Mouse (Mus musculus) hindbrain, embryonic 16.5 days (tissue): ENCODE data around the gene Edc3. TPM values are rescaled to one million over a fixed set of nuclear protein-coding genes. Genes with fewer than 3 reads are reported as not detected.

Source experiments
- ATAC-seq: fragments of 200-750 bp; cut with Nextera tagmentation; 2 replicates; pipeline ENCODE4 v1.8.0; 2017; ENCODE audit warnings: moderate TSS enrichment, moderate library complexity
- H3K27ac ChIP-seq: fragments of 300-500 bp; sonication (generic); 2 replicates; pipeline ENCODE4 v1.5.1; 2014; ENCODE audit warnings: low read depth, mild to moderate bottlenecking, control low read depth, low read length, moderate library complexity
- H3K27me3 ChIP-seq: fragments of 300-500 bp; sonication (generic); replicated peaks from 2 replicates; pipeline ENCODE4 v1.6.1; 2014; ENCODE audit warnings: low read length; ENCODE audit not compliant: control insufficient read depth, insufficient read depth
- H3K36me3 ChIP-seq: fragments of 300-500 bp; sonication (generic); 2 replicates; pipeline ENCODE4 v1.6.1; 2014; ENCODE audit warnings: mild to moderate bottlenecking, low read length, moderate library complexity, mixed read lengths; ENCODE audit not compliant: control insufficient read depth, insufficient read depth
- H3K4me1 ChIP-seq: fragments of 300-500 bp; sonication (generic); 2 replicates; pipeline ENCODE4 v1.6.1; 2014; ENCODE audit warnings: low read depth, low read length; ENCODE audit not compliant: control insufficient read depth, insufficient read depth
- H3K4me2 ChIP-seq: fragments of 300-500 bp; sonication (generic); 2 replicates; pipeline ENCODE4 v1.6.1; 2014; ENCODE audit warnings: mild to moderate bottlenecking, low read length, control low read depth, moderate library complexity
- H3K4me3 ChIP-seq: fragments of 300-500 bp; sonication (generic); 2 replicates; pipeline ENCODE4 v1.5.1; 2014; ENCODE audit warnings: mild to moderate bottlenecking, low read length, control low read depth, moderate library complexity
- H3K9ac ChIP-seq: fragments of 300-500 bp; sonication (generic); 2 replicates; pipeline ENCODE4 v1.6.1; 2014; ENCODE audit warnings: low read depth, mild to moderate bottlenecking, control low read depth, low read length, moderate library complexity
- H3K9me3 ChIP-seq: fragments of 300-500 bp; sonication (generic); 2 replicates; pipeline ENCODE4 v1.6.1; 2014; ENCODE audit warnings: mild to moderate bottlenecking, low read length, moderate library complexity; ENCODE audit not compliant: control insufficient read depth
- WGBS: fragments of 180-500 bp; shearing (Covaris S2); extraction: QIAGEN DNeasy Blood & Tissue Kit; methylation state at CpG from one replicate; pipeline ENCODE4 v1.1.7; 2014; 5-methylcytosine and 5-hydroxymethylcytosine counted together
- polyA plus RNA-seq: library from polyadenylated mRNA; unstranded; fragments of >200 nt; fragmentation: Nextera tagmentation; extraction: Ambion mirVana; gene quantifications from 2 replicates; pipeline ENCODE4 v1.2.1, GENCODE M21; 2015

Gene Edc3
- polyA plus RNA-seq, 1 experiment from 2014 or later, result 29.7 TPM

DNA sequence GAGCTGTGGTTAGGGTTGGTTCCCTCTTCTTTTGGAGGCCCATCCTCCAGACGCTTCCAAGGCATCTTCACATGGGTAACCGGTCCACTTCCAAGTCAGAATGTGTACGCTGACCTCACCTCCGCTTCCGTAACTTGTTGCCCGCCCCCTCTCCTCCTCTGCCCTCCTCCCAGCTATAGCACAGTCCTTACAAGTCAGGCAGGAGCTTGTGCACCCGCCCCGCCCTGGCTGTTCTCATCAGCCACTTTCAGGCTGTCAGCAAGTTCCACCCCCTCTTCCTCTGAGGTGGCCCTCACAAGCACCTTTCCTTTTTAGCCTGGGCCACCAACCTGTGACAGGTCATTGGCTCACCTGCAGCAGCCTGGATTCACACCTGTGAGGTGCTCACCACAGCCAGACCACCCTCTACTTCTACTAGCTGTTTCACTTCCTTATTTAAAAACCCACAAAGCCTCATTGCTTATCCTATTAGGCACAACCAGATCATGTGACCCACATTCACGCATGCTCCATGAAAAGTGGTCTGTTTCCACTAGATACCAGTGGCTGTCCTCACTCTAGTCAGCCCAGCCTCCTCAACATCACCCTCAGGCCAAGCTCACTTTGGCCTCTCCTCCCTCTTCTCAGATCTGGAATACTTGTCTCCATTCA lies 92.1 kb downstream of the Edc3 start:
- H3K9ac ChIP-seq, result no peak overlapping the region
- WGBS, result 95% methylated on average over 9 of the region's 9 CpGs
- ATAC-seq, result no peak

More for the DNA sequence above, 92.1 kb downstream of the Edc3 start:
- H3K36me3 ChIP-seq, result peaks cover 10% of the 10 kb centered on the region
- no peak overlapping the region for H3K4me2 ChIP-seq
- H3K27me3 ChIP-seq, result no peaks in the 10 kb centered on the region
- H3K4me3 ChIP-seq, result no peak overlapping the region
- no peaks in the 10 kb centered on the region for H3K9me3 ChIP-seq
- no peak overlapping the region for H3K27ac ChIP-seq
- H3K4me1 ChIP-seq, result peaks cover 13% of the 10 kb centered on the region

Other genes starting within 250 kb of the Edc3 start
- gene Scamp5, start 240.5 kb upstream of the Edc3 start, polyA plus RNA-seq, result 165 and 168 TPM in 2 replicates
- 21.0 and 21.4 TPM in 2 replicates for gene Rpp25, start 204.5 kb upstream of the Edc3 start, polyA plus RNA-seq
- gene Cox5a, start 187.3 kb upstream of the Edc3 start, polyA plus RNA-seq, result 890 and 1,047 TPM in 2 replicates
- gene Fam219b, start 171.0 kb upstream of the Edc3 start, polyA plus RNA-seq, result 23.6 and 24.4 TPM in 2 replicates
- 75.3 and 80.5 TPM in 2 replicates for gene Mpi, start 155.8 kb upstream of the Edc3 start, polyA plus RNA-seq
- gene Scamp2, start 147.6 kb upstream of the Edc3 start, polyA plus RNA-seq, result 49.4 and 50.1 TPM in 2 replicates
- gene Ulk3, start 119.1 kb upstream of the Edc3 start, polyA plus RNA-seq, result 32.0 and 33.9 TPM in 2 replicates
- 0.18 and 0.49 TPM in 2 replicates for gene Cplx3, start 102.3 kb upstream of the Edc3 start, polyA plus RNA-seq
- gene Lman1l, start 87.8 kb upstream of the Edc3 start, polyA plus RNA-seq, result not detected in 2 replicates
- 49.0 and 58.4 TPM in 2 replicates for gene Csk, start 54.9 kb upstream of the Edc3 start, polyA plus RNA-seq
- not detected in 2 replicates for gene Cyp1a2, start 24.8 kb upstream of the Edc3 start, polyA plus RNA-seq
- gene Cyp1a1, start 20.6 kb upstream of the Edc3 start, polyA plus RNA-seq, result 0.13 and 0.26 TPM in 2 replicates
- gene Clk3, start 57.3 kb downstream of the Edc3 start, polyA plus RNA-seq, result 57.2 and 66.1 TPM in 2 replicates
- 5.4 and 8.6 TPM in 2 replicates for gene Arid3b, start 128.3 kb downstream of the Edc3 start, polyA plus RNA-seq
- 169 and 177 TPM in 2 replicates for gene Ubl7, start 202.4 kb downstream of the Edc3 start, polyA plus RNA-seq
- gene Sema7a, start 231.6 kb downstream of the Edc3 start, polyA plus RNA-seq, result 2.1 and 2.9 TPM in 2 replicates